Mouse (Mus musculus) adrenal gland, adult 8-10 months (tissue): ENCODE data around the gene Ubox5. TPM values are rescaled to one million over a fixed set of nuclear protein-coding genes. Genes with fewer than 3 reads are reported as not detected.

Experiments
- DNase-seq: peaks from one replicate; pipeline ENCODE4 v3.0.0; 2022
- total RNA-seq, 4 experiments: library from RNA; stranded (reverse); gene quantifications; 2 replicates each; pipeline ENCODE4 v1.2.4; 2022

Ubox5 gene
- total RNA-seq, 4 experiments from 2014 or later = 6.6 to 8.8 (median 7.7) TPM

DNA sequence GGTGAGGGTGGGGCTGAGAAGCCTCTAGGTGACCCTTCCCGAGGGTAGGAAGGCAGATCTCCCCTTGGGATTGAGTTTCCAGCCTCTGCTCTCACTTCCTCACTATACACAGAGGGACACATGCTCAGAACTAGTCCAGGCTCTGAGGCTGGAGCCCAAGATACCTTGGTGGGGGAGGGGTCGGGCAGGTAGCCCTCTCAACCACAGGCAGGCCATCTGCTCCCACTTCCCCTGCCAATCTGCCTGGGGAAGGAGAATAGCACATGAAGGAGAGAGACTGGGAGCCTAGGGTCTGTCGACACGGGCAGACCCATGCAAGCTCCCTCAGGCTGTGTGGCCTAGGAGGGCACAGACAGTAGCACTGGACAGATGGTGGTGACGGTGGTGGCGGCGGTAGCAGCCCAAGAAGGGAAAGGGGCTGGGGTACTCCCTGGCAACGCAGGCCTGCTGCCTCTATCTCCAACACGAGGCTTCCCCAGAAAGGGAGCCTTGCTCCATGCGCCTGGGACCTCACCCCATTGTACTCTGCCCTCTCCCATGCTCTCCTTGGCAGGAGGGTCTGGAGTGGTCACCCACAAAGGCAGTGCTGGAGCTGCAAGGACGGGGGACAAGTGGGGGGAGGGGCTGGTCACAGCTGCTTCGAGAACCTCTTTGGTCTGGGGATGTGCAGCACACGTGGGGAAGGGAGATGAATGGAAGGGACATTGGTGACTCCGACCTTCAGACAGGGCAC, 4.3 kb upstream of the Ubox5 start:
- no peak for DNase-seq

DNA sequence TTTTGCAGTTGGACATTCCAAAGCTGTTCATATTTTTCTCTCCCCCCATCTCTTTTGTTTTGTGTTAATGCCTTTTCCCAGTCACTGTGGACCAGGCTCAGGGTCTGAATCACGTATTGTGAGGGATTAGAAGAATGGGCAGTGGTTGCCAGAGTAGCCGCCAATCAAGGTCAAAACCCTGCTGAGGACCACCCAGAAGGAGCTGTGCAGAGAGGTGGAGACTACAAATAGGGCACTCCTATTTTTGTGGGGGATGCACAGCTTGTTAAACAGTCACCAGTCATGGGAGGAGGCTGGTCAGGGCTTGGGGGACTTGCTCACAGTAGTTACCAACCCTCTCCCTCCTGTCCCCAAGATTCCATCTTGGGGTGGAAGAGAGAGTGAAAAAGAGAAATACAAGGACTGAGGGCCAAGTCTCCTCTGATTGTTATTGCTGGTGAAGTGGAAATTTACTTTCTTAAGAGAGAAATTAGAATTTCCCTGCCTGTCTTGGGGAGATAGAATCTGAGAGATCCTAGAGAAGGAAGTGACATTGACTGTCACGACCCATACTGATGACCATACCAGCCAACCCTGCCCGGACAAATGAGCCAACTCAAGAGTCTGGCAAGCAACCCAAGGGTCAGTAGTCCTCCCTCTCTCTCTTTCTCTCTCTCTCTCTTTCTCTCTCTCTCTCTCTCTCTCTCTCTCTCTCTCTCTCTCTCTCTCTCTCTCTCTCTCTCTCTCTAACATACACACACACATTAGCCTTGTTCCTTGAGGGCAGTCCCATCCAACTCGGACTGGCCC, 3.2 kb upstream of the Ubox5 start:
- no peak for DNase-seq

DNA sequence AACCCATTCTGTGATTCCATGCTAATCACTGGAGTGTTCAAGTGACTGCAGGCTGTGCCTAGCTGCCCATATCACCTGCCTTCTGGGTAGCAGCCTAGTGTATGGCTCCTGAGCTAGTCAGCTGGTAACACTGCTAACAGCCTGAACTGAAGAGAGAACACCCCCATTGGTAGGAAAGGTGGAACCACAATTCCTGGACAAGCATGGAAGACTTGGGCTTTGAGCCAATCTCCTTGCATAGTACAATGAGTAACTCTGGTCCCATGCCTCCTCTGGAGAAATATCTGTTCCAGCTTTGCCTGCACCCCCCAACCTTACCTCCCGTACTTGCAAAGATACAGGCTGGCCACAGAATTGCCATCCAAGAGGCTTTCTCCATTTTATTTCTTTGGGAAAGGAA, 2.6 kb upstream of the Ubox5 start:
- DNase-seq = no peak

DNA sequence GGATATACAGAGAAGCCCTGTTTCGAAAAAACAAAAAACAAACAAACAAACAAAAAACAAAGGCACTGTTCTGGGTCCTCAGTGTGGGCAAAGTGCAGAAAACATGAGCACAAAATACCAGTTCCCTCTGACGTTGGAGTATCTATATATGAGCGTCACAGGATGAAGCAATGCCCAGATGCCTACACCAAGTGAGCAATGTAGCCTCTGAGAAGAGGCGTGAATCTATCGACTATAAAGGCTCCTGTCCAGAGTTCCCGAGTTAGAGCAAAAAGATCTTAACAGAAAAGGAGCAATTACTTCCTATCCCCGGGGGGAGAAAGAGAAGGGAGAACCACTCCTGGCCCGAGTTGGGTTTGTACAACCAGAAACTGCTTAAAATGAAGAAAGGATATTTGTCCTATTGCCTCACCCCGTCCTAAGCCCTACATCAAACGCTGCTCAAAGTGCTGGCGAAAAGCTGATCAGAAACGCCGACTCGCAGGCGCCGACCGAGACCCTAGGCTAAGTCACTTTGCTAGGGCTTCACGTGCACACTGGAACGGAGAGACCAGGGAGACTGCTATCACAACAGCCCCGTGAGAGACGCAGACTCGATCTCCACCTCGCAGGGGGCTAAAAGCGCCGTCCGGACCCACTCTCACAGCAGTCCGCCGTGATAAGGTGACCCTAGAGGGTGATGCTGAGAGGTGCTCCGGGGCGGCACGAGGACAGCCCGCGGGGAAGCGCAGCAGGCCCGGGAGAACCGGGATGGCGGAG, 579 bp downstream of the Ubox5 start:
- no peak for DNase-seq

- DNase-seq = no peak
These were observed 1.4 kb downstream of the Ubox5 start for GRCm38 (mm10) chr2:130628424-130628823.

- no peak for DNase-seq
These were observed 10.9 kb downstream of the Ubox5 start for GRCm38 (mm10) chr2:130618972-130619371.

DNA sequence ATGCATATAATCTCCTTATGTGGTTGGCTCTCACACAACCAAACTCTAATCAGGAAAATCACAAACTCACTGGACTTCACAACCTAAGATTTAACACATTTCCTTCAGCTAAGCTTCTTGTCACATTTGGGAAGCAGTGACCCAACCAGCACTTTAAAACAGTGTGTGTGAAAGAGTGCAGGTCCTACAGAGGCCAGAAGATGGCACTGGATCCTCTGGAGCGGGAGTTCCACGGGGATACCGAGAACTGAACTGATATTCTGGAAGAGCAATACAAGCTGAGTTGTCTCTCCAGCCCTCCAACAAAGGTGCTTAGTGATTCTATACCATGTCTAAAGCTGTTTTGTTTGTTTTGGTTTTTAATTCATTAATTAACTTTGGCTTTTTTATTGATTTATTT, 16.7 kb downstream of the Ubox5 start:
- DNase-seq = no peak

DNA sequence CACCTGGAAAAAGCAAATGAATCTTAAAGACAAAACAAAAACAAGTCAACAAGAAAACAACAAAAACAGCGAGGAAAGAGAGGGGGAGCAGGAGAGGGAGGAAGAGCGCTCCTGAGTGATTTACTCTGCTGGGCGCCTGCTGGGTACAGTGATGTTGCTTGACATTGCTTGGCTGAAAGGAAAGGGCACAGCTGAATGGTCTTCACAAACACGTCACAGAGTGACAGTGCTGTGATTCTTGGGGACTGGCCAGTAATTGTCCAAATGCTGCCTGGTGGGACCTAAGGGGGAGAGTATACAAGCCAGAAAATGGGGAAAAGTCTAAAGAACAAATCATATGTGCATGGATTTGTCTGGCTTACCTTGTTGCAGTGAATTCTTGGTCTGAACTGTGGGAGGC, 27.6 kb downstream of the Ubox5 start:
- no peak for DNase-seq

GRCm38 (mm10) chr2:130598399-130598798, 31.4 kb downstream of the Ubox5 start:
- no peak for DNase-seq

DNA sequence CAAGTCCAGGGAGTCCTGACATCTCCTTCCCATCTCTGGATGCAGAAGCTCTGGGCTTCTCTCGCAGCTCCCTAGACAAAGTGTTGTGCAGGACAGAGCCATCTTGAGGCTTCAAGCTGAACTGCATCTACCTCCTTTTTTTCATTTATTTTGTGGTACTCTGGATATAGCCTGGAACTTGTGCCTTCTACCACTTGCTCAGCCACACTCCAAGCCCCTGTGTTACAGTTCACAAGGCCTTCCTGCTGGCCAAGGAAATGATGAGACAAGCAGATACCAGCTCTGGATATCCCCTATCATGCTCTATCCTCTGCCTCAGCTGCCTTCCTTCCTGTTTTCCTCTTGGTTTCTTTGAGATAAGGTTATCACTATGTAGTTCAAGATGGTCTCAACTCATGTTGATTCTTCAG, 32.2 kb downstream of the Ubox5 start:
- DNase-seq = no peak

DNA sequence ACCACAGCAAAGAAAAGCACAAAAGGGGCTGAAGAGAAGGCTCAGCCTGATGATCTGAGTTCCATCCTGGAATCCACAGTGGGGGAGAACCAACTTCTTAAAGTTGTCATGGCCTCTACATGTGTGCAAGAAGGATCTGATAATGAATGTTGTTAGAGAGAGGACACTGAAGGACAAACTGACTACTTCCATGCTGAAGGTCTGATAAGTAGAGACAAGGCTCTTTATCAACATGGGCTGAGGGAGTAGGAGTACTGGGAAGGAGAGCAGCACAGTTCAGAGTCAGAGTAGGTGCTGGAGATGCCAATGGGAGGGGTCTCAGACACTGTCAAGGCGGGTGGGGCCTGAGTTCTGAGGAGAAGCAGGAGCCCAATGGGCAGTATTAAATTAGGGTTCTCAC, 34.2 kb downstream of the Ubox5 start:
- DNase-seq = no peak

DNA sequence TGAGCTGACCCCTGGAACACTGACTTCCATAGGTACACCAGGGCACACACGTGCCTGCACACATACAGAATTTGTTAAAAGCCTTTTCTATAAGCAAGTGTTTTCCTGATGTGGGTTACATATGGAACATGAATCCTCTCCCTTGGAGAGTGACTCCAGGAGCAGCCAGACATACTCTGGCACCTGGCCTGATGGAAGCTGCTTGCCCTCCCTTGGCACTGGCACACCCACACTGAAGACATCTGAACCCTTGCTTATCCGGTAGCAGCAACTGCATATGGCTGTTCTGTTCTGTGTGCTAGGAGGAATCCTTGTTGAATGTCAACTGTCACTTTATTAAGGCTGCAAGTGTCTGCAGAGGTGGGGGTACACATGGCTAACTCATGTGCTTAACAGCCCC, 38.8 kb downstream of the Ubox5 start:
- DNase-seq = no peak

- DNase-seq = no peak
These were observed 40.1 kb downstream of the Ubox5 start for GRCm38 (mm10) chr2:130589761-130590160.

GRCm38 (mm10) chr2:130589157-130589556, 40.7 kb downstream of the Ubox5 start:
- no peak for DNase-seq

- DNase-seq = no peak
These were observed 41.5 kb downstream of the Ubox5 start for GRCm38 (mm10) chr2:130588373-130588772.

DNA sequence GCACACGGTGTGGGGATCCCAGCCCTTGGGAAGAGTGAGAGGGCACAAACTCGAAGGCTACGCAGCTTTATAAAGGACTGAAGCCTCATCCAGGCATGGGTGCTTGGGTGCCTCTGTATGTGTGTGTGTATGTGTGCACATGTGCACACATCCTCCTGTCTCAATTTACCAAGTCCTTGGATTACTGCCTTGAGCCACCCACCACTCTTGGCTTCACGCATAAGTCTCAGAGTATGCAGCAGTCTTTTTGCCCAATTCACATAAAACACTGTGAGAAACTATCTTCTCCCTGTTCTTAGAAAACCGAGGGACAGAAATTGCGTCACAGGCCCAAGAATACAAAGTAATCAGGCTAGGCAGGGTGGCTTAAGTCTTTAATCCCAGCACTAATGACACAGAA, 43.8 kb downstream of the Ubox5 start:
- DNase-seq = no peak

GRCm38 (mm10) chr2:130583902-130584560, 45.8 kb downstream of the Ubox5 start:
- no peak for DNase-seq

DNA sequence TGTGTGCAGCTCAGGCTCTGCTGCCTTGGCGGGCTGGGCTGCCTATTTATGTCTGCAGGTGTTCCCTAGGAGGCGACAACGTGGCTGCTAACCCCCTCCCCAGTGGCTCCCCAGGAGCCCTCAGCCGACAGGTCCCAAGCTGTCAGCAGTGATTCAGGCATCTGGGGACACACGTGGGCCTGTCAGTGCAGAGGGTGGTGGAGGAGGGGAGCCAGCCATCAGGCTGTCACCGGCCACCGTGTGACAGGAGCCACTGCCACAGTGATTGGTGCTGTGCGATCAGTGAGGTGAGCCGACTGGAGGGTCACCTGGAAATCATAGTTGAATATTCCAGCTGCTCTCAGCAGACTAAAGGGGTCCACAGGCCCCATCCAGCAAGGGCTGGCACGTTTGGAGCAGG, 47.3 kb downstream of the Ubox5 start, which contains the start of gene Avp:
TSS of gene Avp (minus strand) at position 3 of the 400 bp plus-strand sequence.
- no peak for DNase-seq

- no peak for DNase-seq
These were observed 48.6 kb downstream of the Ubox5 start for GRCm38 (mm10) chr2:130581201-130581600.

DNA sequence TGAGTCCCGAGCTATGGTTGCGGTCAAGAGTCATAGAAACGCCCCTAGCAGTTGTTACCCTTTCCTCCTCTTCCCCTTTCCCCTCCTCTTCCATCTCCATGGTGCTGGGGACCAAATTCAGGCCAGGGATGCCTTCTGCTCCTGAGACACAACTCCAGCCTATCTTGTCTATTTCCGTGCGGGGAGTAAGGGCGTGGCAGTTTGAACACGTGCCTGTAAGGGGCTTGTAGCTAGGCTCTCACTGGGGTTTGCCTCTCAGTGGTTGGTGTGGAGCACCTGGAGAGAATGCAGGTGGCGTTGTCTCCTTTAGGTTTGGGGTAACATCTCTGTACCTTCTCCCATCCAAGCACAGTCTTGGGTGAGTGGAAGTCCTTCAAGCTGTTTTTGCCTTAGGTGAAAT, 50.0 kb downstream of the Ubox5 start:
- no peak for DNase-seq

GRCm38 (mm10) chr2:130578148-130578547, 51.7 kb downstream of the Ubox5 start:
- peak; percentile 38 for DNase-seq

DNA sequence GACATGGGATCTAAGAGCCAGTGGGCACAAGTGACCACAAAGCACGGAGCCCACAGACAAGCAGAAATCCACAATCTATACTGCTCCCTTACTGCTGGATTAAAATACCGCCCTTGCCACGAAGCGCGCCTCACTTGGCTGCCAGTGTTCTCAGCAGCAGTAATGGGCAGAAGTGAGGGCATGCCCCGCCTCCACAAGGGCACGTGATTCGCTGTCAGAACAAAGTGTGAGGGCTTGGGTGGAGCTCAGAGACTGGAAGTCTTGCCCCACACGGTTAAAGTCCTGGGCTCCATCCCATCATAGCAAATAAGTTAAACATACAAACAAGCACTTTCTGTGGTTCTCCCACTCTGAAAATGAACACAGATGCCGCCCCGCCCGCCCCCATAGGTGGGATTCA, 52.2 kb downstream of the Ubox5 start:
- no peak for DNase-seq

GRCm38 (mm10) chr2:130577021-130577420, 52.8 kb downstream of the Ubox5 start:
- DNase-seq = no peak
